Mouse (Mus musculus) cerebellum, adult 18-20 months (tissue): ENCODE results near the gene Cblc.
A peak's percentile ranks its signal among the peaks of the same experiment; 100 is the strongest.

ENCODE experiments used
- DNase-seq, 2 experiments: peaks; one replicate each; pipeline ENCODE4 v3.0.0; 2021

Cblc gene

GRCm38 (mm10) chr7:19796697-19797588 lies at the start of gene Cblc:
Gene Cblc, minus strand, starts transcription at chr7:19796809.
- DNase-seq, result peak; percentile 46 to 57

GRCm38 (mm10) chr7:19844521-19845171 lies 48.0 kb upstream of the Cblc start:
- no peak for DNase-seq

GRCm38 (mm10) chr7:19843561-19843960 lies 47.0 kb upstream of the Cblc start:
- DNase-seq, result peak; percentile 27 to 48

- DNase-seq, result no peak
Measured at GRCm38 (mm10) chr7:19842885-19843504, 46.4 kb upstream of the Cblc start.

GRCm38 (mm10) chr7:19841686-19842413 lies 45.2 kb upstream of the Cblc start:
- no peak for DNase-seq

- no peak for DNase-seq
Measured at GRCm38 (mm10) chr7:19840936-19841335, 44.3 kb upstream of the Cblc start.

GRCm38 (mm10) chr7:19840371-19840770 lies 43.8 kb upstream of the Cblc start:
- no peak for DNase-seq

GRCm38 (mm10) chr7:19836843-19837242 lies 40.2 kb upstream of the Cblc start:
- no peak for DNase-seq

- no peak for DNase-seq
Measured at GRCm38 (mm10) chr7:19834055-19834454, 37.4 kb upstream of the Cblc start.

- no peak for DNase-seq
Measured at GRCm38 (mm10) chr7:19831837-19832236, 35.2 kb upstream of the Cblc start.

- DNase-seq, result peak in 1 of 2 experiments; percentile 17
Measured at GRCm38 (mm10) chr7:19830682-19831156, 34.1 kb upstream of the Cblc start.

GRCm38 (mm10) chr7:19829694-19830093 lies 33.1 kb upstream of the Cblc start:
- DNase-seq, result no peak

GRCm38 (mm10) chr7:19826756-19827155 lies 30.1 kb upstream of the Cblc start:
- no peak for DNase-seq

- DNase-seq, result peak in 1 of 2 experiments; percentile 11
Measured at GRCm38 (mm10) chr7:19824182-19824973, 27.8 kb upstream of the Cblc start.

GRCm38 (mm10) chr7:19823256-19824181 lies 26.9 kb upstream of the Cblc start:
- DNase-seq, result no peak

- no peak for DNase-seq
Measured at GRCm38 (mm10) chr7:19822604-19823058, 26.0 kb upstream of the Cblc start, which contains the start of gene Bcl3. Gene Bcl3, minus strand, starts transcription at chr7:19822770.

GRCm38 (mm10) chr7:19822193-19822592 lies 25.6 kb upstream of the Cblc start:
- no peak for DNase-seq

- no peak for DNase-seq
Measured at GRCm38 (mm10) chr7:19821633-19822032, 25.0 kb upstream of the Cblc start.

- no peak for DNase-seq
Measured at GRCm38 (mm10) chr7:19820347-19821048, 23.9 kb upstream of the Cblc start.

- DNase-seq, result no peak
Measured at GRCm38 (mm10) chr7:19818875-19819274, 22.3 kb upstream of the Cblc start.
